Mouse (Mus musculus) urinary bladder, postnatal 36 days (tissue): Measurements from ENCODE around the gene Wasf3.

ENCODE experiments used
- DNase-seq, 2 experiments: peaks; one replicate each; pipeline ENCODE4 v3.0.0; 2022; ENCODE audit warnings: low spot score in 2 of 2, mixed read lengths in 1 of 2

Wasf3 gene

GRCm38 (mm10) chr5:146384935-146385591 lies at the start of gene Wasf3:
Gene Wasf3, plus strand, starts transcription at chr5:146384985.
- DNase-seq = peak; percentile 3 to 27

- no peak for DNase-seq
These were observed 46.7 kb upstream of the Wasf3 start for GRCm38 (mm10) chr5:146338064-146338463.

GRCm38 (mm10) chr5:146340037-146340436 lies 44.7 kb upstream of the Wasf3 start:
- no peak for DNase-seq

GRCm38 (mm10) chr5:146344911-146345686 lies 39.7 kb upstream of the Wasf3 start:
- no peak for DNase-seq

GRCm38 (mm10) chr5:146347081-146347480 lies 37.7 kb upstream of the Wasf3 start:
- no peak for DNase-seq

- no peak for DNase-seq
These were observed 35.6 kb upstream of the Wasf3 start for GRCm38 (mm10) chr5:146349183-146349582.

- no peak for DNase-seq
These were observed 34.0 kb upstream of the Wasf3 start for GRCm38 (mm10) chr5:146350784-146351183.

GRCm38 (mm10) chr5:146352006-146352405 lies 32.8 kb upstream of the Wasf3 start:
- DNase-seq = no peak

- peak; percentile 3 for DNase-seq
These were observed 24.4 kb upstream of the Wasf3 start for GRCm38 (mm10) chr5:146360386-146360785.

- no peak for DNase-seq
These were observed 22.1 kb upstream of the Wasf3 start for GRCm38 (mm10) chr5:146362711-146363110.

GRCm38 (mm10) chr5:146368356-146368755 lies 16.4 kb upstream of the Wasf3 start:
- no peak for DNase-seq

- DNase-seq = no peak
These were observed 15.8 kb upstream of the Wasf3 start for GRCm38 (mm10) chr5:146368971-146369370.

- no peak for DNase-seq
These were observed 14.0 kb upstream of the Wasf3 start for GRCm38 (mm10) chr5:146370794-146371193.

- no peak for DNase-seq
These were observed 11.5 kb upstream of the Wasf3 start for GRCm38 (mm10) chr5:146373238-146373637.

- no peak for DNase-seq
These were observed 8.2 kb upstream of the Wasf3 start for GRCm38 (mm10) chr5:146376601-146377000.

- no peak for DNase-seq
These were observed 4.7 kb upstream of the Wasf3 start for GRCm38 (mm10) chr5:146380041-146380440.

- no peak for DNase-seq
These were observed 2.5 kb upstream of the Wasf3 start for GRCm38 (mm10) chr5:146382268-146382667.

- DNase-seq = no peak
These were observed 1.4 kb upstream of the Wasf3 start for GRCm38 (mm10) chr5:146383401-146383800.

GRCm38 (mm10) chr5:146385989-146386388 lies 1.2 kb downstream of the Wasf3 start:
- no peak for DNase-seq

- no peak for DNase-seq
These were observed 2.1 kb downstream of the Wasf3 start for GRCm38 (mm10) chr5:146386906-146387305.

GRCm38 (mm10) chr5:146394563-146394962 lies 9.8 kb downstream of the Wasf3 start:
- no peak for DNase-seq

GRCm38 (mm10) chr5:146397253-146397652 lies 12.5 kb downstream of the Wasf3 start:
- no peak for DNase-seq
